Mouse (Mus musculus): ENCODE measurements around the gene Olfr855.

Olfr855 gene

GRCm38 (mm10) chr9:19582317-19582716 lies at the start of gene Olfr855:
Gene Olfr855, plus strand, starts transcription at chr9:19582617.
- no peak for DNase-seq

- no peak for DNase-seq
Observed at GRCm38 (mm10) chr9:19540976-19541375, 41.4 kb upstream of the Olfr855 start, which contains the start of gene Olfr853. Gene Olfr853, minus strand, starts transcription at chr9:19541076.

DNA sequence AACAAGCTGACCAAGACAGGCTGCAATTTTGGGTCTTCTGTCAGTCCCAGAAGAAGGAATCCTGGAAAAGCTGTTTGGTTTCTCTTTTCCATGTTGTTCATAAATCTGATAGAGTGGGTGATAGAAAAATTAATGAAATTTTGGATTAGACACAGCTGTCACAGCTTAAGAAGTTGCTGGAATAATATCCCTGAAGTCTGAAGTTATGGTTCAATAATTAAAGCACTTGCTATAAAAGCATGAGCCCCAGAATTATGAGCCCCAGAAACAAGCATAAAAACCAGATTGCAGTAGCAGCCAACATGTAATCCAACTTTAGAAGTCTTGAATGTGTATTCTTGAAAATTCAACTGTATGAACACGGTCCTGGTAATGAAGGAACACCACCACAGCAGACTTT lies 15.1 kb upstream of the Olfr855 start, which contains the start of gene Olfr854:
TSS of gene Olfr854 (minus strand) at position 101 of the 400 bp plus-strand sequence.
- no peak for DNase-seq

- DNase-seq = no peak
Observed at GRCm38 (mm10) chr9:19621297-19621696, 38.9 kb downstream of the Olfr855 start.

- peak; percentile 73 for DNase-seq
Observed at GRCm38 (mm10) chr9:19621843-19622822, 39.7 kb downstream of the Olfr855 start, which contains the start of gene Zfp317. Gene Zfp317, plus strand, starts transcription at chr9:19622102.

DNA sequence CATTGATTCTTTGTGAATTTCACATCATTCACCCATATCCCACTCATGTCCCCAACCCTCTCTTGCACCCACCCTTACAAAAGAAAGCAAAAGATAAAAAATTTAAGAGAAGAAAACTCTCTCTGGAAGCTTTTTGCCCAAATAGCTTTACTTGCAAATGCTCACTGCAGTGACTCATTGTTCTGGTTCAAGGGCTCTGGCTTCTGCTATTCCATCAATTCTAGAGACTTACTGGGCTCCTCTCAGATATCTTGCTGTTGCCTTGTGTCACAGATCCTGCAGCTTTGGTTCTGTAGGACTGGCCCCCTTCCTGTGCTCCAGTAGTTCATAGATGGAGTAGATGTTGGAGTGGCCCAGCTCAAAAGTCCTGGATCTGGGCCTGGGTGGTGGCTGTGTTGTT lies 47.2 kb downstream of the Olfr855 start:
- DNase-seq = no peak

Data from right cerebral cortex, postnatal 4 days (tissue).